Mouse (Mus musculus) heart, postnatal 0 days (tissue): ENCODE measurements around the gene Igflr1.

Experiments
- CTCF ChIP-seq: IDR thresholded peaks from 2 replicates; pipeline ENCODE4 v1.5.1; 2016; ENCODE audit warnings: antibody characterized with exemption, control low read depth, low read depth
- EP300 ChIP-seq: IDR thresholded peaks from 2 replicates; pipeline ENCODE4 v1.6.1; 2016; ENCODE audit warnings: antibody characterized with exemption, low read depth

- no peak for TF ChIP-seq CTCF
- no peak for TF ChIP-seq EP300
Measured at GRCm38 (mm10) chr7:30584339-30584738, 19.1 kb downstream of the Igflr1 start.
